Mouse (Mus musculus) stomach, postnatal 0 days (tissue): ENCODE data around the gene Wnk4. TPM values are rescaled to one million over a fixed set of nuclear protein-coding genes. Genes with fewer than 3 reads are reported as not detected.
A peak's percentile ranks its signal among the peaks of the same experiment; 100 is the strongest.

Experiments
- ATAC-seq: fragments of 200-750 bp; cut with Nextera tagmentation; 2 replicates; pipeline ENCODE4 v1.8.0; 2017; ENCODE audit not compliant: low FRiP score, low TSS enrichment
- DNase-seq: peaks from one replicate; pipeline ENCODE4 v3.0.0-alpha.2; 2016; ENCODE audit warnings: low spot score
- H3K27ac ChIP-seq: fragments of 300-500 bp; sonication (generic); replicated peaks from 2 replicates; pipeline ENCODE4 v1.5.1; 2014; ENCODE audit warnings: mild to moderate bottlenecking, control low read depth
- H3K27me3 ChIP-seq: fragments of 300-500 bp; sonication (generic); 2 replicates; pipeline ENCODE4 v1.6.1; 2014; ENCODE audit warnings: low read length; ENCODE audit not compliant: control insufficient read depth, insufficient read depth
- H3K36me3 ChIP-seq: fragments of 300-500 bp; sonication (generic); 2 replicates; pipeline ENCODE4 v1.6.1; 2014; ENCODE audit warnings: low read length, mixed read lengths; ENCODE audit not compliant: control insufficient read depth, insufficient read depth
- H3K4me1 ChIP-seq: fragments of 300-500 bp; sonication (generic); replicated peaks from 2 replicates; pipeline ENCODE4 v1.6.1; 2014; ENCODE audit warnings: antibody characterized with exemption; ENCODE audit not compliant: control insufficient read depth, insufficient read depth
- H3K4me2 ChIP-seq: fragments of 300-500 bp; sonication (generic); replicated peaks from 2 replicates; pipeline ENCODE4 v1.6.1; 2014; ENCODE audit warnings: low read depth, mild to moderate bottlenecking, control low read depth, moderate library complexity
- H3K4me3 ChIP-seq: fragments of 300-500 bp; sonication (generic); 2 replicates; pipeline ENCODE4 v1.5.1; 2014; ENCODE audit warnings: low read depth, low read length, control low read depth
- H3K9ac ChIP-seq: fragments of 300-500 bp; sonication (generic); 2 replicates; pipeline ENCODE4 v1.6.1; 2014; ENCODE audit warnings: mild to moderate bottlenecking, low read length, control low read depth, mixed read lengths
- H3K9me3 ChIP-seq: fragments of 300-500 bp; sonication (generic); 2 replicates; pipeline ENCODE4 v1.6.1; 2016; ENCODE audit warnings: low read length; ENCODE audit not compliant: control insufficient read depth
- CTCF ChIP-seq: IDR thresholded peaks from 2 replicates; pipeline ENCODE4 v1.5.1; 2016; ENCODE audit warnings: antibody characterized with exemption, low read depth, mild to moderate bottlenecking, moderate library complexity
- EP300 ChIP-seq: optimal IDR thresholded peaks from 2 replicates; pipeline ENCODE3; 2016; ENCODE audit warnings: antibody characterized with exemption
- WGBS: fragments of 180-500 bp; shearing (Covaris S2); extraction: QIAGEN DNeasy Blood & Tissue Kit; methylation state at CpG from one replicate; pipeline ENCODE4 v1.1.7; 2014; 5-methylcytosine and 5-hydroxymethylcytosine counted together
- polyA plus RNA-seq: library from polyadenylated mRNA; unstranded; fragments of >200 nt; fragmentation: Nextera tagmentation; extraction: Ambion mirVana; gene quantifications from 2 replicates; pipeline ENCODE4 v1.2.1, GENCODE M21; 2015

The Wnk4 gene
- polyA plus RNA-seq, 1 experiment from 2014 or later, result 15.9 TPM

DNA sequence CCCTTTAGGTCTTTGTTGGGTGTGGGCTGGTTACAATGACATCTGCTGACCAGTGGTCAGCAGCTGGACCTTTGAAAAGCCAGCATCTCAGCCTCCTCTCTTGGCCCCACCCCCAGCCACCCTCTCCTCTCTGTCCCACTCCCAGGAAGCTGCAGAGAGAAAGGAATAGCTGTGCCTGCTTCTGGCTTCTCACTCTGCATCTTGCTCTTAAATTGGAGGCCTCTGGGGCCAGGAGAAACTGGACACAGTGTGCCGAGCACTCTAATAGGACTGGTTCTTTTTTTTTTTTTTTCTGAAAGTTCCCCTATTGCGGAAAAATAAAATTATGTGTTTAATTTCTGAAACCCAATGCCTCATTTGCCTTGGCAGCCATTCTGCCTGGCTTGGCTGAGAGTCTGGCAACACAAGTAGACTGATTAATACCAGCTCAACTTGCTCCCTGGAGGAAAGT, 30.3 kb upstream of the Wnk4 start:
- H3K27ac ChIP-seq, result peak overlapping the region; percentile 92
- no peak overlapping the region; the same call in 1 of the 2 replicates for H3K9ac ChIP-seq
- H3K27me3 ChIP-seq, result no peaks in the 10 kb centered on the region
- TF ChIP-seq CTCF, result no peak
- TF ChIP-seq EP300, result no peak
- no peak overlapping the region for H3K4me2 ChIP-seq
- no peaks in the 10 kb centered on the region; the same call in 1 of the 2 replicates for H3K4me1 ChIP-seq
- no peaks in the 10 kb centered on the region for H3K36me3 ChIP-seq
- no peaks in the 10 kb centered on the region for H3K9me3 ChIP-seq
- WGBS, result 38% methylated on average over 2 of the region's 2 CpGs
- no peak overlapping the region for H3K4me3 ChIP-seq
- ATAC-seq (no peak), DNase-seq (no peak)

DNA sequence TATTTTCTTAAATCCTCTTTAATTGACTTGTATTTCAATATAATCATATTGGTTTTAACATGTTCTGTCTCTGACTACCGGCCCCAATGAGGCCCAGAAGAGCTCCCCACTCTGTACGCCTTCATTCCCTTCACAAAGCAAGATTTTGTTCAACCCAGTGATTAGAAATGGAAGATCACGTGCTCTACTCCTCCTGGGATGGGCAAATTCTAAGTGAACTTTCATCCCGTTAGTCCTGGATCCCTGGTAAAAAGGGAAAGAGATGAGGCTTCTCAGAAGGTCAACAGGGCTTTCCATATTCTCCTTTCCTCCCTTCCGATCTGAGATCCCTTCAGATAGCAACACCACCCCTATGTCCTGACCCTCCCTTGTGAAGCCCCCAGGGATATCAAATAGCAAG, 29.8 kb upstream of the Wnk4 start:
- Histone ChIP-seq H3K9ac (0 out of 2 replicates have a peak overlapping the region, but pooled peaks have one; percentile 52), H3K36me3 (no peaks in the 10 kb centered on the region), H3K27me3 (no peaks in the 10 kb centered on the region), H3K4me2 (peak overlapping the region; percentile 55; the same call in 1 of the 2 replicates), H3K27ac (peak overlapping the region; percentile 92), H3K4me1 (no peaks in the 10 kb centered on the region; the same call in 1 of the 2 replicates), H3K9me3 (no peaks in the 10 kb centered on the region), H3K4me3 (no peak overlapping the region)
- TF ChIP-seq EP300 (no peak), CTCF (no peak)
- no peak for DNase-seq
- 24% methylated on average over 5 of the region's 5 CpGs for WGBS
- ATAC-seq, result no peak

DNA sequence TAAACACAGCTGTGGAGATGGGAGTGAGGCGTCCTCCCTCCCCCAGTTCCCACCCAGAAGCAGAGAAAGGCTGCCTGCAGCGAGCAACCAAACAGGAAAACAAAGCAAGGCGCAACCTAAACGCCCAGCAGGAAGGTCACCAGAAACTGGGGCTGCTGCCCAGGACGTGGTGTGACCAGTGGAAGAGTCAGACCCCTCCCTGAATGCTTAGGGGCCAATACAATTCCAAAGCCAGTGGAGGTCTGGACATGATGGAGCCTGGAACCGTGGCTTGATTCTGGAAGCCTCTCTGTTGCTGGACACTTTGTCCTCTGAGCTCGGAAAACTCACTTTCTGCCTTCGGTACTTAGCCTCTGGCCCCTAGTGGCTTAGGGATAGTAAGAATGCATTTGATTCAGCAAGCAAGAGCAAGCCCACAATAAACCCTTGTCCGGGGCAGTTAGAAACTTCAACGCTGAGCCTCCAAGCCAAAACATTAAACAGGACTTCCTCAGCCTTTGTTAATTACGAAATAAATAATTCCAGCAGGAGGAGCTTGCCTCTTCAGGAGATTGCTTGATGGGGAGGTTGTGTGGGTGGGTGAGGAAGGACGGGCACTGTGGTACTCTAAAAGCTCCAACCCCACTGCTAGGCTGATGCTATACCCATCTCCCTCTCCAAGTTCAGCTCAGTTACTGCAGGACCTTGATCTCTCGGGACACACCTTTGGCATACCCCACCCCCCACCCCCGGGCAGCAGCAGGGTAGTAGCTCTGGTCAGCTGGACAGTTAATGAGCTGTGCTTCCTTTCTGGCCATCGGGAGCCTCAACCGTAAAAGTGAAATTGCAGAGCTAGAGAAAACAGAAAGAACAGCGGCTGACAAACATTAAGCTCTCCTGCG, 29.1 kb upstream of the Wnk4 start:
- peak; percentile 41 for TF ChIP-seq CTCF
- TF ChIP-seq EP300, result no peak
- 7% methylated on average over 18 of the region's 18 CpGs for WGBS
- peak overlapping the region; percentile 52 for H3K9ac ChIP-seq
- H3K27ac ChIP-seq, result peak overlapping the region; percentile 92
- no peaks in the 10 kb centered on the region; the same call in 1 of the 2 replicates for H3K4me1 ChIP-seq
- ATAC-seq (peak; percentile 36; the same call in 1 of the 2 replicates), DNase-seq (peak; percentile 34)
- H3K27me3 ChIP-seq, result no peaks in the 10 kb centered on the region
- peak overlapping the region; percentile 27 for H3K4me3 ChIP-seq
- H3K36me3 ChIP-seq, result no peaks in the 10 kb centered on the region
- H3K4me2 ChIP-seq, result peak overlapping the region; percentile 55
- no peaks in the 10 kb centered on the region for H3K9me3 ChIP-seq

- Histone ChIP-seq H3K27me3 (no peaks in the 10 kb centered on the region), H3K4me3 (peak overlapping the region; percentile 27; the same call in 1 of the 2 replicates), H3K4me2 (peak overlapping the region; percentile 55), H3K36me3 (no peaks in the 10 kb centered on the region), H3K9me3 (no peaks in the 10 kb centered on the region), H3K9ac (peak overlapping the region; percentile 52), H3K27ac (peak overlapping the region; percentile 92), H3K4me1 (no peaks in the 10 kb centered on the region; the same call in 1 of the 2 replicates)
- TF ChIP-seq EP300 (no peak), CTCF (no peak)
- no peak for DNase-seq
- peak; percentile 52; the same call in 1 of the 2 replicates for ATAC-seq
- 39% methylated on average over 6 of the region's 6 CpGs for WGBS
Observed at GRCm38 (mm10) chr11:101232010-101232839, 28.1 kb upstream of the Wnk4 start.

DNA sequence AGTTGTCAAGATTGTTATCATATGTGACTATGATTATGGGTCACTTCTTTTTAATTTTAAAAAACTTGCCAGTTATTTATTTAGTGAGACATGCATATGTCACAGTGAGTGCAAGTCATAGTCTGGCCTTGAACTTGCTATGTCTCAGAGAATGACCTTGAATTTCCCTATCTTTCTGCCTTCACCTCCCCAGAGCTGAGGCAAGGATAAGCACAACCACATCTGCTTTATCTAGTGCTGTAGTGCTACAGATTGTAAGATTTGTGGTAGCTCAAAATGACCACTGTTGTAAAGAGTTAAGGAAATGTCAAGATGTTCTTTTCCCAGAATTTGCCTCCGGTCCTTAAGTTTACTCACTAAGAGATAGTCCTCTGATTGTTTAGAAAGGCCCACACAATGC, 27.1 kb upstream of the Wnk4 start:
- WGBS, result 53% methylated on average over 1 of the region's 1 CpGs
- H3K27me3 ChIP-seq, result no peaks in the 10 kb centered on the region
- no peak overlapping the region for H3K27ac ChIP-seq

More for the DNA sequence above, 27.1 kb upstream of the Wnk4 start:
- DNase-seq, result no peak
- H3K9me3 ChIP-seq, result no peaks in the 10 kb centered on the region
- no peaks in the 10 kb centered on the region for H3K36me3 ChIP-seq
- no peak overlapping the region for H3K4me3 ChIP-seq
- no peak for TF ChIP-seq CTCF
- TF ChIP-seq EP300, result no peak
- no peak overlapping the region for H3K4me2 ChIP-seq
- no peak overlapping the region for H3K9ac ChIP-seq
- no peak for ATAC-seq
- no peaks in the 10 kb centered on the region; the same call in 1 of the 2 replicates for H3K4me1 ChIP-seq
